Mouse (Mus musculus): ENCODE measurements around the gene Stk10.

Stk10 gene

GRCm38 (mm10) chr11:32567000-32567855 lies 34.1 kb downstream of the Stk10 start:
- no peak for DNase-seq (ENCODE audit: low spot score in 2 of 2)

GRCm38 (mm10) chr11:32568060-32568459 lies 35.0 kb downstream of the Stk10 start:
- DNase-seq (ENCODE audit: low spot score in 2 of 2): no peak

- DNase-seq (ENCODE audit: low spot score in 2 of 2): no peak
Measured at GRCm38 (mm10) chr11:32568637-32569293, 35.7 kb downstream of the Stk10 start.

- DNase-seq (ENCODE audit: low spot score in 2 of 2): no peak
Measured at GRCm38 (mm10) chr11:32571103-32571502, 38.0 kb downstream of the Stk10 start.

- no peak for DNase-seq (ENCODE audit: low spot score in 2 of 2)
Measured at GRCm38 (mm10) chr11:32573669-32574068, 40.6 kb downstream of the Stk10 start.

- DNase-seq (ENCODE audit: low spot score in 2 of 2): no peak
Measured at GRCm38 (mm10) chr11:32575964-32576759, 43.1 kb downstream of the Stk10 start.

GRCm38 (mm10) chr11:32576760-32577050 lies 43.6 kb downstream of the Stk10 start:
- DNase-seq (ENCODE audit: low spot score in 2 of 2): no peak

- DNase-seq (ENCODE audit: low spot score in 2 of 2): peak in 1 of 2 experiments; percentile 41
Measured at GRCm38 (mm10) chr11:32580305-32580947, 47.3 kb downstream of the Stk10 start.

- no peak for DNase-seq (ENCODE audit: low spot score in 2 of 2)
Measured at GRCm38 (mm10) chr11:32581031-32581430, 47.9 kb downstream of the Stk10 start.

- no peak for DNase-seq (ENCODE audit: low spot score in 2 of 2)
Measured at GRCm38 (mm10) chr11:32582813-32583212, 49.7 kb downstream of the Stk10 start.

GRCm38 (mm10) chr11:32585996-32586395 lies 52.9 kb downstream of the Stk10 start:
- DNase-seq (ENCODE audit: low spot score in 2 of 2): no peak

GRCm38 (mm10) chr11:32587191-32588089 lies 54.3 kb downstream of the Stk10 start:
- DNase-seq (ENCODE audit: low spot score in 2 of 2): no peak

- DNase-seq (ENCODE audit: low spot score in 2 of 2): peak; percentile 64 to 70
Measured at GRCm38 (mm10) chr11:32588090-32588891, 55.2 kb downstream of the Stk10 start.

- no peak for DNase-seq (ENCODE audit: low spot score in 2 of 2)
Measured at GRCm38 (mm10) chr11:32588892-32589172, 55.7 kb downstream of the Stk10 start.

GRCm38 (mm10) chr11:32589201-32589600 lies 56.1 kb downstream of the Stk10 start:
- DNase-seq (ENCODE audit: low spot score in 2 of 2): no peak

GRCm38 (mm10) chr11:32589791-32590190 lies 56.7 kb downstream of the Stk10 start:
- DNase-seq (ENCODE audit: low spot score in 2 of 2): no peak

- DNase-seq (ENCODE audit: low spot score in 2 of 2): no peak
Measured at GRCm38 (mm10) chr11:32590205-32590604, 57.1 kb downstream of the Stk10 start.

- DNase-seq (ENCODE audit: low spot score in 2 of 2): no peak
Measured at GRCm38 (mm10) chr11:32591921-32592850, 59.1 kb downstream of the Stk10 start.

GRCm38 (mm10) chr11:32593081-32593480 lies 60.0 kb downstream of the Stk10 start:
- no peak for DNase-seq (ENCODE audit: low spot score in 2 of 2)
